Mouse (Mus musculus): Measurements from ENCODE around the gene Serinc3.

DNA sequence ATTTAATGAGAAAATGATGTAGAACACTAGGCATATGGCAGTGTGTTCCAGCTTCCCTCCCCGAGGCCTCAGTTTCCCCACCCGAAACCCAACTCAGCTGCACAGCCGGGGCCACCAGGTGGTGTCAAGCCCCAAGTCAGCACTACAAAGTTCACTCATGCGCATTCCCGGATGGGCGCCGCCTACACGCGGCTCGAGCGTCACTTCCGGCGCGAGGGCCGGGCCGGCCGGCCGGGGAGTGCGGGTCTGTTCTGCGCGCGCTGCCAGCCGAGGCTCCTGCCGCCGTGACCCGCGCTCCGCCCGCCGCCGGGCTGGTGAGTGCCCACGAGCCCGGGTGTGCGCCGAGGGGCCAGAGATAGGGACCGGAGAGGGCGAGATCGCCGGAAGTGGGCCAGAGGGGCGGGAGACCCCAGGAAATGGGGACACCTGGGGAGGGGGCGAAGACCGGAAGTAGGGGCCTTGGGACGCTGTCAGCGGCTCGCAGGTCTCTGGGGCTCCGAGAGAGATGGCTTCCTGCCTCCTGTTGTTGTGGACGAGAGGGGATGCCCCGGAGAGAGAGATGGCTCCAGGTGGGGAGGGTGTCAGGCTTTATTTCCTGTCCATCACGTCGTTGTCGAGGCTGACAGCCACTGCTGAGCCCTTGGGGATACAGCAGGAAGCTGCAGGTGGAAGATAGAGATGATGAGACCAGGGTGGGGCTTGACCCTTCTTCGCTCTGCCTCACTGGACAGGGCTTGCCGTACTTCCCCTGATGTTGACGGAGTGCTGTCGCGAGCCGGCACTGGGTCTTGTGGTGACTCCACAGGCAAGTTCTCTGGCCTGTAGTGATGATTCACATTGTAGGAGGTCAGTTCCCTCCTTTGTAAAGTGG lies 42.6 kb downstream of the Serinc3 start, which contains the start of gene Ttpal:
- TF ChIP-seq POLR2A (IDR thresholded peaks at IDR 0.05; ENCODE audit: borderline replicate concordance, extremely low read depth, low read depth, low read length) (peak; percentile 38), CTCF (IDR thresholded peaks at IDR 0.05; ENCODE audit: insufficient read depth, low read length) (peak; percentile 60)
